Mouse (Mus musculus): ENCODE results near the gene Mras.

The Mras gene

GRCm38 (mm10) chr9:99437031-99437764, at the start of gene Mras:
Gene Mras (minus strand): TSS chr9:99437381.
- DNase-seq (ENCODE audit: low spot score): no peak

GRCm38 (mm10) chr9:99485144-99485543, 48.0 kb upstream of the Mras start:
- no peak for DNase-seq (ENCODE audit: low spot score)

GRCm38 (mm10) chr9:99484632-99485031, 47.5 kb upstream of the Mras start:
- no peak for DNase-seq (ENCODE audit: low spot score)

- DNase-seq (ENCODE audit: low spot score): no peak
These were observed 46.0 kb upstream of the Mras start for GRCm38 (mm10) chr9:99483191-99483590.

GRCm38 (mm10) chr9:99480764-99481163, 43.6 kb upstream of the Mras start:
- no peak for DNase-seq (ENCODE audit: low spot score)

GRCm38 (mm10) chr9:99479181-99479711, 42.1 kb upstream of the Mras start:
- no peak for DNase-seq (ENCODE audit: low spot score)

- no peak for DNase-seq (ENCODE audit: low spot score)
These were observed 34.2 kb upstream of the Mras start for GRCm38 (mm10) chr9:99471334-99471733.

- DNase-seq (ENCODE audit: low spot score): no peak
These were observed 33.3 kb upstream of the Mras start for GRCm38 (mm10) chr9:99470347-99471092.

- DNase-seq (ENCODE audit: low spot score): no peak
These were observed 32.6 kb upstream of the Mras start for GRCm38 (mm10) chr9:99469681-99470273.

- no peak for DNase-seq (ENCODE audit: low spot score)
These were observed 31.4 kb upstream of the Mras start for GRCm38 (mm10) chr9:99468572-99468971.

- no peak for DNase-seq (ENCODE audit: low spot score)
These were observed 27.7 kb upstream of the Mras start for GRCm38 (mm10) chr9:99464876-99465275.

GRCm38 (mm10) chr9:99459730-99460129, 22.5 kb upstream of the Mras start:
- no peak for DNase-seq (ENCODE audit: low spot score)

- no peak for DNase-seq (ENCODE audit: low spot score)
These were observed 21.5 kb upstream of the Mras start for GRCm38 (mm10) chr9:99458529-99459208.

- DNase-seq (ENCODE audit: low spot score): no peak
These were observed 17.0 kb upstream of the Mras start for GRCm38 (mm10) chr9:99454211-99454610.

GRCm38 (mm10) chr9:99451161-99451560, 14.0 kb upstream of the Mras start, which contains the start of gene Nme9:
Gene Nme9 (plus strand): TSS chr9:99451475.
- no peak for DNase-seq (ENCODE audit: low spot score)

- DNase-seq (ENCODE audit: low spot score): no peak
These were observed 12.9 kb upstream of the Mras start for GRCm38 (mm10) chr9:99449886-99450647.

GRCm38 (mm10) chr9:99447323-99447722, 10.1 kb upstream of the Mras start:
- DNase-seq (ENCODE audit: low spot score): no peak

GRCm38 (mm10) chr9:99446259-99446658, 9.1 kb upstream of the Mras start:
- DNase-seq (ENCODE audit: low spot score): no peak

- DNase-seq (ENCODE audit: low spot score): no peak
These were observed 7.5 kb upstream of the Mras start for GRCm38 (mm10) chr9:99444590-99445178.

- no peak for DNase-seq (ENCODE audit: low spot score)
These were observed 4.7 kb upstream of the Mras start for GRCm38 (mm10) chr9:99441647-99442433.
